Mouse (Mus musculus): Measurements from ENCODE around the gene Sumf1. TPM values are rescaled to one million over a fixed set of nuclear protein-coding genes. Genes with fewer than 3 reads are reported as not detected.

Sumf1 gene
- polyA plus RNA-seq, 1 experiment from 2014 or later, result 19.3 TPM

DNA sequence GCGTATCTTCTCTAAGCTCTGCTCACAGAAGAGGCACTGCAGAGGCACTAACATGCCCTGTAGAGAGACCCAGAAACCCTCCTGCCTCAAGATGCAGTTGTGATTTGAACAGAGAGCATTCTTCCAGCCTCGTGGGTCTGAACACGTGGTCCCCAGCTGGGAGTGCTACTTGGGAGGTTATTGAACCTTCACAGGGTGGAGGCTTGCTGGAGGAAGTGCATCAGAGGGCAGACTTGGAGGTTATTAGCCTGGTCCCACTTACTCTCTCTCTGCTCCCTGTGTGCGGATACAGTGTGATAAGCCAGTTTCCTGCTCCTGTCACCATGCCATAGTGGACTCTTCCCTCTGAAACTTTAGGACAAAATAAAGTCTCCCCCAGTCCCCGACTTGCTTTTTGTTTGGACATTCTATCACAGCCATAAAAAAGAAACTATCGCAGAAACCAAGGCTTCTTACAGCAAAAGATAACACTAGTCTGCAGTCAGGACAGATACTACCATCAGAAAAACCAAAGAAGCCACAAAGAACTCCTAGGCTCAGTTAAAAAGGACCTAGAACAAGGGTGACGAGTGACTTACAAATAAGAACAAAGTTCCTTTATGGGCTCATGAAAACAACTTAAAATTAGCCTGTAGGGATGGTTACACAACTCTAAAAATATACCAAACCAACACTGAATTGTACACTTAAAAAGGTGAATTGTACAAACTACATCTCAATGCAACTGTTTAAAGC, 17.3 kb downstream of the Sumf1 start:
- H3K27ac ChIP-seq (ENCODE audit: low read length), result no peak overlapping the region
- 0 out of 2 replicates have a peak, but pooled peaks cover 2% of the 10 kb centered on the region for H3K9me3 ChIP-seq (replicated peaks; ENCODE audit: control insufficient read depth, low read length)
- 64% methylated on average over 7 of the region's 7 CpGs for WGBS
- H3K4me3 ChIP-seq (ENCODE audit: low read length), result no peak overlapping the region
- no peak overlapping the region for H3K9ac ChIP-seq (ENCODE audit: low read length)
- H3K4me2 ChIP-seq (ENCODE audit: low read depth, low read length), result no peak overlapping the region
- ATAC-seq (replicated peaks; ENCODE audit: extremely low read depth, insufficient read depth, low FRiP score), result no peak
- no peaks in the 10 kb centered on the region for H3K4me1 ChIP-seq (ENCODE audit: control insufficient read depth, insufficient read depth, low read length)
- peaks cover 11% of the 10 kb centered on the region for H3K36me3 ChIP-seq (ENCODE audit: control insufficient read depth, insufficient read depth)
- no peaks in the 10 kb centered on the region for H3K27me3 ChIP-seq (ENCODE audit: control insufficient read depth, insufficient read depth, low read length)

DNA sequence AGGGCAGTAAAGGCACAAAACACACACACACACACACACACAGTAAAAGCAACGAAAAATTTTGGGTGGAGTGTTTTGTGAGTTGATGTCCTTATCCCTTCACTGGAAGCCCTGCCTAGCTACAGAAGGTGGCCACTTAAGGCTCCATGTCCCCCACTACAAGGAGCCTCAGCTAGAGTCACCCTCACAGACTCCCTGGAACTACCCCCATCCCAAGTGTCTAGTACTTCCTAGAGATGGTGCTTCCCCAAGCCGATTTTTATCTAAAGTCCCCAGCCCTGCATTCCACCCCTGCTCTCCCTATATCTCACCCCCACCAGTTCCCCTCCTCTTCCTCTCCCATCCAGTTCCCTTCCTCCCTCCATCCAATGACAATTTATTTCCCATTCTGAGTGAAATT, 19.8 kb downstream of the Sumf1 start:
- Histone ChIP-seq H3K9me3 (replicated peaks; ENCODE audit: control insufficient read depth, low read length) (no peaks in the 10 kb centered on the region), H3K36me3 (ENCODE audit: control insufficient read depth, insufficient read depth) (no peaks in the 10 kb centered on the region), H3K4me2 (ENCODE audit: low read depth, low read length) (no peak overlapping the region), H3K27ac (ENCODE audit: low read length) (no peak overlapping the region), H3K9ac (ENCODE audit: low read length) (no peak overlapping the region), H3K27me3 (ENCODE audit: control insufficient read depth, insufficient read depth, low read length) (no peaks in the 10 kb centered on the region), H3K4me3 (ENCODE audit: low read length) (no peak overlapping the region), H3K4me1 (ENCODE audit: control insufficient read depth, insufficient read depth, low read length) (no peaks in the 10 kb centered on the region)
- no peak; the same call in 1 of the 2 replicates for ATAC-seq (replicated peaks; ENCODE audit: extremely low read depth, insufficient read depth, low FRiP score)
- 72% methylated on average over 2 of the region's 2 CpGs for WGBS

DNA sequence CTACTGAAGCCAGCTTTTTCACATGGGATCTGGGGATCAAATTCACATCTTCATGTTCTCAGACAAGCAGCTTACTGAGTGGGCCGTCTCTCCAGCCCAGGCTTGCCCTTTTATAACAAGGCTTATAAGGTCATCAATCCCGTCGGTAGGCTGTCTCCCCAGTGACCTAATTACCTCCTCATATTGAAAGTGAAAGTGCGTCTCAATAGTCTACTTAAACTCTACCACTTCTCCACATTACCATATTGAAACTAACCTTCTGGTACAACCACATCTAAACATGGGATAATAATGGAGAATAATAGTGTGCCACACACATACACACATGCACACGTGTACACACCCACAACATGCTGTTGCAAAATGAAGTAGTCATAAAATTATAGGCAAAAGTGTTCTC, 20.4 kb downstream of the Sumf1 start:
- Histone ChIP-seq H3K9me3 (replicated peaks; ENCODE audit: control insufficient read depth, low read length) (no peaks in the 10 kb centered on the region), H3K27ac (ENCODE audit: low read length) (no peak overlapping the region), H3K9ac (ENCODE audit: low read length) (no peak overlapping the region), H3K4me3 (ENCODE audit: low read length) (no peak overlapping the region), H3K36me3 (ENCODE audit: control insufficient read depth, insufficient read depth) (no peaks in the 10 kb centered on the region), H3K4me2 (ENCODE audit: low read depth, low read length) (no peak overlapping the region), H3K27me3 (ENCODE audit: control insufficient read depth, insufficient read depth, low read length) (no peaks in the 10 kb centered on the region), H3K4me1 (ENCODE audit: control insufficient read depth, insufficient read depth, low read length) (no peaks in the 10 kb centered on the region)
- 81% methylated on average over 5 of the region's 5 CpGs for WGBS
- no peak for ATAC-seq (replicated peaks; ENCODE audit: extremely low read depth, insufficient read depth, low FRiP score)

DNA sequence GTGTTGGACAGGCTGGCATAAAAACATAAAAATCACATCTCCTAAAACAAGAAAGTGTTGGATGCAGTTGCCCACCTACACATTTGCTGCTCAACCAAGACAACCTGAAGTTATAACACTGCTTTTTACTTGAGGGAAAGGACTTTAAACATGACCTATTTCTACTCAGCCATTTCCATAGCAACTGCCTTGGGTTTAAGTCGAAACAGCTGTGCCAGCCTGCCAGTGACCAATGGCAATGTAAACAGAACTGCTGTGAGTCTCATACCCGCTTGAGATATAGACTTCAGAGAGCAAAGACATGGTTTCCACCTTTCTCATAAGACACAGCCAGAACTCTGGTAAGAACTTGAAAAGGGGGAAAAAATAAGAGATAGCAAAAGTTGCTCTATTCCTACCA, 24.8 kb downstream of the Sumf1 start:
- no peak for ATAC-seq (replicated peaks; ENCODE audit: extremely low read depth, insufficient read depth, low FRiP score)
- WGBS, result 59% methylated on average over 2 of the region's 2 CpGs
- peaks cover 4% of the 10 kb centered on the region for H3K4me1 ChIP-seq (ENCODE audit: control insufficient read depth, insufficient read depth, low read length)
- no peaks in the 10 kb centered on the region for H3K9me3 ChIP-seq (replicated peaks; ENCODE audit: control insufficient read depth, low read length)
- no peaks in the 10 kb centered on the region for H3K27me3 ChIP-seq (ENCODE audit: control insufficient read depth, insufficient read depth, low read length)
- H3K4me2 ChIP-seq (ENCODE audit: low read depth, low read length), result no peak overlapping the region
- H3K4me3 ChIP-seq (ENCODE audit: low read length), result no peak overlapping the region
- H3K27ac ChIP-seq (ENCODE audit: low read length), result no peak overlapping the region
- no peak overlapping the region for H3K9ac ChIP-seq (ENCODE audit: low read length)
- H3K36me3 ChIP-seq (ENCODE audit: control insufficient read depth, insufficient read depth), result no peaks in the 10 kb centered on the region

DNA sequence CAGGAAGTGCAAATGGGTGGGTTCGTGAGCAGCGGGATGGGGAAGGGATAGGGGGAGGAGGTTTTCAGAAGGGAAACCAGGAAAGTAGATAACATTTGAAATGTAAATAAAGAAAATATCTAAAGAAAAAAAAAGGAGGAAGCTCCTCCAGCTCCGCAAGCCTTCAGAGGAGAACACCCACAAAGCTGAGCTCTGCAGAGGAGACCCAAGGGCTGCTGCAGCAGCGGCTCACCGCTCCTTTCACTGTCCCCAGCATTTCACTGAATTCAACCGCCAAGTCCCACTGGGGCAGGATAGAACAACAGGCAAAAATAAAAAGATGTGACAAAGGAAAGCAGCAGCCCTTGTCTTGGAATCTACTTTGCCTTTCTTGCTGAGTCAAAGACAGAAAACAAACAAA, 28.5 kb downstream of the Sumf1 start:
- H3K9ac ChIP-seq (ENCODE audit: low read length), result no peak overlapping the region
- H3K27ac ChIP-seq (ENCODE audit: low read length), result no peak overlapping the region
- peaks cover 4% of the 10 kb centered on the region for H3K4me1 ChIP-seq (ENCODE audit: control insufficient read depth, insufficient read depth, low read length)
- 43% methylated on average over 6 of the region's 6 CpGs for WGBS
- no peaks in the 10 kb centered on the region for H3K36me3 ChIP-seq (ENCODE audit: control insufficient read depth, insufficient read depth)
- H3K27me3 ChIP-seq (ENCODE audit: control insufficient read depth, insufficient read depth, low read length), result no peaks in the 10 kb centered on the region
- no peak overlapping the region for H3K4me2 ChIP-seq (ENCODE audit: low read depth, low read length)
- no peak for ATAC-seq (replicated peaks; ENCODE audit: extremely low read depth, insufficient read depth, low FRiP score)
- no peaks in the 10 kb centered on the region for H3K9me3 ChIP-seq (replicated peaks; ENCODE audit: control insufficient read depth, low read length)
- no peak overlapping the region for H3K4me3 ChIP-seq (ENCODE audit: low read length)

DNA sequence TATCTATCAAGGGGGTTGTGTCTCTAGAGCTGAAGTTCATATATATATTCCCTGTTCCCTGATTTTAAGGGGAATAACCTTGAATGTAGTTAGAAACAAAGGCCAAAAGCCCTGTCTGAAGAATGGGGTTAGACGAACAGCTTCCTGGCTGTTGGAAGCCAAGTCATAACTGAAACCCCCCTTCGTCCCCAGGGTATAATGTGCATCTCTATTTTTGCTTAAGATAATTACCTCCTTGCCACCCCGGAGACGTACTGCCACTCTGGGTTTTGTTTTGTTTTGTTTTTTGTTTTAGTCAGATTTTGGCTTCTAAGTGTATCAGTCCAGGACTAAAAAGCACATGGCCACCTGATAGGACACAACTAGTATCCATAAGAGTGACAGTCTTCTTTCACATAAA, 31.1 kb downstream of the Sumf1 start:
- peaks cover 4% of the 10 kb centered on the region for H3K4me1 ChIP-seq (ENCODE audit: control insufficient read depth, insufficient read depth, low read length)
- 88% methylated on average over 4 of the region's 4 CpGs for WGBS
- no peaks in the 10 kb centered on the region for H3K27me3 ChIP-seq (ENCODE audit: control insufficient read depth, insufficient read depth, low read length)
- ATAC-seq (replicated peaks; ENCODE audit: extremely low read depth, insufficient read depth, low FRiP score), result no peak
- no peak overlapping the region for H3K4me3 ChIP-seq (ENCODE audit: low read length)
- H3K36me3 ChIP-seq (ENCODE audit: control insufficient read depth, insufficient read depth), result no peaks in the 10 kb centered on the region
- H3K4me2 ChIP-seq (ENCODE audit: low read depth, low read length), result no peak overlapping the region
- no peak overlapping the region for H3K27ac ChIP-seq (ENCODE audit: low read length)
- no peak overlapping the region for H3K9ac ChIP-seq (ENCODE audit: low read length)
- no peaks in the 10 kb centered on the region for H3K9me3 ChIP-seq (replicated peaks; ENCODE audit: control insufficient read depth, low read length)

DNA sequence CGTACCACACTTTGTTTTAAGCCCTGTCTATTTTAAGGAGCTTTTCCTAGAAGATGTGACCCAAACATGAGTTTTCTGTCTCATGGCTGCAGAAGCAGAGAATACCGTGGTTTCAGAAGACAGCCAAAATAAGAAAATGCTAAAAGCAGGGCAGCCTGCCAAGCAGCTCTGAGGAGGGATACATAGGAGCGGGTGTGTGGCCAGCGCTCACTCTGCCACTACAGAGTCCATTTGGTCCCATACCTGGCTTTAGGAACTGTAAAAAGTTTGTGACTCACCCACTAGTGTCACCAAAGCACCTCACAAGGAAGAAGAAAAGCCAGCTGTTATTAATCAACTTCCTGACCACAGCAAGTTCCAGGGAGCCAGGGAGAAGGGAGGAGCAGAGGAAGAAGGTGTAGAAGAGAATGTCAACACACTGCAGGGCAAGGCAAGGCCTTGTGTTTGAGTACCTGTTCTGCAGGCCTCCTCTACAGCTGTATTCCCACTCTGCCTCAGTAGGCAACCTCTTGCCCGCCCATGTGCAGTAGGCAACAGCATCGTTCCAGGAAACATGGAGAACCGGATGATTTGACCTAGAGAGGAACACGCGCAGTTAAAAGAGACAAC, 32.6 kb downstream of the Sumf1 start:
- Histone ChIP-seq H3K4me1 (ENCODE audit: control insufficient read depth, insufficient read depth, low read length) (peaks cover 4% of the 10 kb centered on the region), H3K4me2 (ENCODE audit: low read depth, low read length) (no peak overlapping the region), H3K36me3 (ENCODE audit: control insufficient read depth, insufficient read depth) (no peaks in the 10 kb centered on the region), H3K4me3 (ENCODE audit: low read length) (no peak overlapping the region), H3K27ac (ENCODE audit: low read length) (no peak overlapping the region), H3K27me3 (ENCODE audit: control insufficient read depth, insufficient read depth, low read length) (no peaks in the 10 kb centered on the region), H3K9me3 (replicated peaks; ENCODE audit: control insufficient read depth, low read length) (no peaks in the 10 kb centered on the region), H3K9ac (ENCODE audit: low read length) (no peak overlapping the region)
- no peak for ATAC-seq (replicated peaks; ENCODE audit: extremely low read depth, insufficient read depth, low FRiP score)
- WGBS, result 71% methylated on average over 9 of the region's 9 CpGs

DNA sequence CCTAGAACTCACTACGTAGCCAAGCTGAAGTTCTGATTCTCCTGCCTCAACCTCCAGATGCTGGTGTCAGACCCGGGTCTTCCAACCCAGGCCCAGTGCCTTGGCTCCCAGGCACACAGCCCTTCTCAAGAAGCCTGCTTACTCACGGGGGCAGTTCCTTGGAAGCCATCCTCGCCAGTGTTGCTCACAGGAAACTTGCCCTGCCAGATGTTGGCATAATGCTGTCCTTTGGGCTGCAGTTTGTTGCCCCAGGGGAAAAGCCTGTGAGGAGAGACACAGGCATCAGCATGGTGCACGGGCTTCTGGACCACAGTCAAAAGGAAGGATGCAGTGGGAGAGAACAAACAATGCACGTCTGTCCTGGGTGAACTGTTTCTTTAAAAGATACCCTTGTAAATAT, 33.3 kb downstream of the Sumf1 start:
- no peaks in the 10 kb centered on the region for H3K4me1 ChIP-seq (ENCODE audit: control insufficient read depth, insufficient read depth, low read length)
- WGBS, result 66% methylated on average over 6 of the region's 6 CpGs
- H3K36me3 ChIP-seq (ENCODE audit: control insufficient read depth, insufficient read depth), result no peaks in the 10 kb centered on the region
- no peak for ATAC-seq (replicated peaks; ENCODE audit: extremely low read depth, insufficient read depth, low FRiP score)
- H3K27me3 ChIP-seq (ENCODE audit: control insufficient read depth, insufficient read depth, low read length), result no peaks in the 10 kb centered on the region
- no peak overlapping the region for H3K4me2 ChIP-seq (ENCODE audit: low read depth, low read length)
- H3K9me3 ChIP-seq (replicated peaks; ENCODE audit: control insufficient read depth, low read length), result no peaks in the 10 kb centered on the region
- no peak overlapping the region for H3K4me3 ChIP-seq (ENCODE audit: low read length)
- H3K9ac ChIP-seq (ENCODE audit: low read length), result no peak overlapping the region
- no peak overlapping the region for H3K27ac ChIP-seq (ENCODE audit: low read length)

DNA sequence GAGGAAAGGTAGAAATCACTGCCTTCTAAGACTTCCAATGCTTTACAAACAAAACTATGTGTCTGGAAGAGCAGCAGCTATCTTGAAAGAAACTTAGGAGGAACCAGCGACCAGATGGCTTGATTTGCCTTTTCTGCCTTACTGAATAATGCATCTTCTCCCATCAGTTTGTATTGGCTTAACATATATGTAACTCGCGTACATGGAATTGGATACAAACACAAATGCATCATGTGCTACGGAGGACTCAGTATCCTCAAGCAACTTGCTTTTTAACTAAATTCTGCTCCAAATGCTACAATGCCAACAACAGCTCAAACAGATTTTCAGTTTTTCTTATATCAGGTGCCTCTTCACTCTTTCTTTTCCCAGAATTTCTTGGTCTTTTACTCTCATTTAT, 36.1 kb downstream of the Sumf1 start:
- Histone ChIP-seq H3K9ac (ENCODE audit: low read length) (no peak overlapping the region), H3K27me3 (ENCODE audit: control insufficient read depth, insufficient read depth, low read length) (no peaks in the 10 kb centered on the region), H3K36me3 (ENCODE audit: control insufficient read depth, insufficient read depth) (no peaks in the 10 kb centered on the region), H3K4me1 (ENCODE audit: control insufficient read depth, insufficient read depth, low read length) (no peaks in the 10 kb centered on the region), H3K9me3 (replicated peaks; ENCODE audit: control insufficient read depth, low read length) (no peaks in the 10 kb centered on the region), H3K4me2 (ENCODE audit: low read depth, low read length) (no peak overlapping the region), H3K27ac (ENCODE audit: low read length) (no peak overlapping the region), H3K4me3 (ENCODE audit: low read length) (no peak overlapping the region)
- WGBS, result 95% methylated on average over 4 of the region's 4 CpGs
- no peak for ATAC-seq (replicated peaks; ENCODE audit: extremely low read depth, insufficient read depth, low FRiP score)
